Mouse (Mus musculus) thymus, postnatal 36 days (tissue): ENCODE measurements around the gene Rgs8.

Experiments
- DNase-seq, 2 experiments: peaks; one replicate each; pipeline ENCODE4 v3.0.0; 2022; ENCODE audit warnings: mixed read lengths in 2 of 2

Rgs8 gene

DNA sequence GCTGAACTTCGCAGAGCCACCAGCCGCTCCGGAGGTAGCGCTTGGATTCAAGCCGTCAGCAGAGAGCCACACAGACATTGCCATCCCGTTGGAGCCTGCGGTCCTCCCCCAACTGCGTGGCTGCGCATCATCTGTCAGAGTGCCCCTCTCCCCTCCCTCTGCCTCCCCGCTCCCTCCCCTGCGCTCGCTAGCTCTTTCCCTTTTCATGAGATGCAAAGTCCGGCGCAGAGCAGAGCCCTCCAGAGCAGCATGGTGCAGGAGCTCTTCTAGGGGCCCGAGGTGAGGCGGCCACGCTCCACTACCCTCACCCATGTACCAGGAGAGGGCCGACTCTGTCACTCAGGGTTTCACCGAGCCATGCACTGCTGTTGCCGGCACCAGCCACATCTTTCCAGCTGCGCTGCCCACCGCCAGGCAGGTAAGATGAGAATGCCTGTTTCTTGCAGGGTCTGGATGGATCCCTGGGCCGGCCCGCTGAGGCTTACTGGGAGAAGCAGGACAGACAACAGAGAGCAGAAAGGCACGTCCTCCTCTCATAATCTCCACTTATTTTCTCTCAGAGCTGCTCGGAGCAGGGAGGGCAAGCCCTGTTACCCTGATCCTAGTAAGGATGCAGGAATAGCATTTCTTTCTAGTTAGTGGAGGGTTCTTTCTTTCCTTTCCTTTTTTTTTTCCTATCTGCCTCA, at the start of gene Rgs8:
Gene Rgs8, plus strand, starts transcription at position 88 of the 686 bp plus-strand sequence.
- DNase-seq, result no peak

GRCm38 (mm10) chr1:153617340-153617830, 35.4 kb upstream of the Rgs8 start:
- DNase-seq, result peak; percentile 36 to 45

DNA sequence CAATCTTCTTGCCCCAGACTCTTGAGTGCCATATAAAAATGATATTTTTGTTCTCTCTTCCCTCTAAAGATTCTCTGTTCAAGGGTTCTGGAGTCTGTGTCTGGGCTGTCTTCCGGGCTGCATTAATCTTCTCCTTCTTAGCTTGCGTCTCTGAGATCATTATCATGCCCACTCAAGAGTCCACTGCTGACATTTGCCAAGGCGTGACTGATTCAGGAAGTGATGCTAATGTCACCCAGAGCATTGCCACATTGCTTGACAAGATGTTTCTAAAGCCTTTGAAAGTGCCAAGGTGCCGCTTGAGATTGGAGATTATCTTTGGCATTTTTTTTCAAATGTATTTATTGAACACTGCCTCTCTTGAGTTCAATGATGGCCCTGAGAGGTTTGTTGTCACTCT, 29.8 kb upstream of the Rgs8 start:
- no peak for DNase-seq

- no peak for DNase-seq
Measured at GRCm38 (mm10) chr1:153632686-153633085, 20.1 kb upstream of the Rgs8 start.

GRCm38 (mm10) chr1:153635056-153635455, 17.8 kb upstream of the Rgs8 start:
- no peak for DNase-seq

GRCm38 (mm10) chr1:153635521-153635920, 17.3 kb upstream of the Rgs8 start:
- DNase-seq, result no peak

DNA sequence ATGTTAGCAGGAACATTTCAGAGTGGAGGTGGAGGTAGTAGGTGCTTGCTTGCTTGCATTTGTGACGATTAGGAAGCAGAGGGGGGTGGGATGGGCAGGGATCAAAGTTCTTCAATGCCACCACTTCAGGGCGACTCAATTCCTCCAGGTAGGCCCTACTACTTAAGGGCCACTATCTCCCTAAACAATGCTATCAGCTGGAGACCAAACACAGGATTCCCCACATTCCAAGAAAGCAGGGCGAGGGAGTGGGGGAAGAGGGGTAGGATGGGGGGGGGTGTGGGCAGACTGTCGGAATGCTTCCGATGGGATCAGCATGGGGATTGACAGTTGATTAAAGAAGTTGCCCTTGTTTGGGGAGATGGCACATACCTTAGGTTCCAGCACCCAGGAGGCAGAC, 16.0 kb upstream of the Rgs8 start:
- no peak for DNase-seq

- DNase-seq, result peak in 1 of 2 experiments; percentile 26
Measured at GRCm38 (mm10) chr1:153641492-153641939, 11.3 kb upstream of the Rgs8 start.

DNA sequence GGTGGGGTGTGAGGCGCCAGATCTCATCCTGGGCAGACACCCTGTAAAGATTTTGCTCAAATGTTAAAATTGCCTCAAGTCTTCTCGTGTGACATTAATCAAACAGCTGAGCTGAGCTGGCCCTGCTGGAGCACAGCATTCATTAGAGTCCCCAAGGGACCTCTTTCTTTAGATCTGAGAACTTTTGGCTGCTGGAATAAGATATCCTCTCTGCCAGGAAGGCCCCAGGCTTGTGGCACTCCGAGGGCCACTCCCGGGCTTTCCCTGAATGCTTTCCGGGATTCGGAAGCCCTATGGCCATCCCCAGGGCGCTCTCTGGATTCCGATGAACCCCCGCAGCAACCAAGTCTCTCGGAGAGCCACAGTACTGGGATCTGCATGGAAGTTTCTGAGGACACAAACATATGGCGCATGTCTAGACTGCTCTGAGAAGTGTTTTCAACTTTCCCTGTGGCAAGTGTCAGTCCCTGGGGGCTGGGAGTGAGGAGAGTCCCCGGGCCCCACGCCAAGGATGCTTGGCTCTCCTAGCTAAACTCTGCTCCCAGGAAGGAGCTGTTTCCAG, 10.8 kb upstream of the Rgs8 start:
- DNase-seq, result no peak

DNA sequence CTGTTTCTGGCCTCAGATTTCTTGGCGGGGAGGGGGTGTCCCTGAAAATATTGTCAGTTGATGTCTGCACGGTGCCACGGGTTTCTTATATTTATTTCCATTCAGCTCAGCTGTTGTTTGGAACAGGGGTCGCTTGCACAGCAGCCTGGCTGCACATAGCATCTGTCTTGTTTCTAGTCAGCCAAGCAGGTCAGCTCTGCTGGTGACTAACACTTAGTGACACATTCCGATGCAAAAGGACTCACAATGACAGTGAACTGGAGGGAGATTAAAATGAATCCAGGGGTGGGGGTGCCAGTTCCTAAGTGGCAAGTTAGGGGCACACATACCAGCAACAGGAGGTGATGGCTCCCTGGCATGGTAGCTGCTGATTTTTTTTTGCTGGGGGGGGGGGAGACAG, 849 bp downstream of the Rgs8 start:
- DNase-seq, result no peak

DNA sequence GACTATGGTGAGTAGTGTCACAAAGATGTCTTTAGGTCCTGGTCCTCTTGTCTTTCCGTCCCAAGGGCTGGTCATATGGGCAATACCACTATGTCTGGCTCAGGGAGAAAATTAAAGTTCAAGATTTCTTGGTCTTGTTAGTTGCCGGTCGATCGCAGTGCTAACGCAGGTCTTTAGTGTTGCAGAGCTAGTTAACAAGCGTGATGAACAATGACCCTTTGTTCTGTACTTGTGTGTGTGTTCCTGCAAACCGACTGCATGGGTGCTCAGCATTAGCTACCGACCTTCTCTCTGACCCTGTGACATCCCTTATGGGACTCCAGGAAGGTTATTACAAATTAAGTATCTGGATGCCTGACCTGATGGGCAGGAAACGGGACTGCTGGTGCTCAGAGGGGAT, 6.8 kb downstream of the Rgs8 start:
- no peak for DNase-seq

GRCm38 (mm10) chr1:153660982-153661688, 8.3 kb downstream of the Rgs8 start:
- DNase-seq, result no peak

- no peak for DNase-seq
Measured at GRCm38 (mm10) chr1:153661689-153662002, 8.8 kb downstream of the Rgs8 start.

- no peak for DNase-seq
Measured at GRCm38 (mm10) chr1:153662362-153662761, 9.5 kb downstream of the Rgs8 start.

DNA sequence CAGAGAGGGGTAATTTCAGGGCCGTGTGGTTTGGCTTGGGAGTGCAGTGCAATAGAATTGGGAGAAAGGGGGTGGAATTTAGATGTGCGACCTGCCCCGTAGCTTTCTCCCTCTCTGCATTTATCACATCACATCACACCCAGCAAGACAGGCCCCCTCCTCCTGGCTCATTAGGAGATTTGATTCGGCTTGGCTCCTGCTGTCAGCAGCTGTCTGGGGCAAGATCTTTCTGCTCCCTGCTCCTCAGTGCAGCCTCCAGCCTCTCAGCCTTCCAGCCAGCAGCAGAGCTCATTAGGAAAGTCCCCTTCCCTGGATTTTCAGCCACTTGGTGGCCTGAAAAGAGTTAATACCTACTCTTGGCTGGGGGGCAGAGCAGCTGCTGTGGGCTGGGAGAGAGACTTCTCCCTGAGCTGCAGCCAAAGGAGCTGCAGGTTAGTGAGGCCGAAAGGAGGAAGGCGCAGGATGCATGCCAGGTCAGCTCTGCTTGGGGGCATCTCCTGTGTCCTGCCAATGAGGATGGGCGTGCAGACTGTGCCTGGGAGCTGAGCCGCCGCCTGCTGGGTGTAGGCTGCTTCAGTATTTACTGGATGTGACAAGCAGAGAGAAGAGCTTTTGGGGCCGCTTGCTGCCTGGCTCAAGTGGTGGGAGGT, 12.4 kb downstream of the Rgs8 start:
- no peak for DNase-seq

- no peak for DNase-seq
Measured at GRCm38 (mm10) chr1:153666236-153666635, 13.4 kb downstream of the Rgs8 start.

- DNase-seq, result no peak
Measured at GRCm38 (mm10) chr1:153667244-153667727, 14.5 kb downstream of the Rgs8 start.

- no peak for DNase-seq
Measured at GRCm38 (mm10) chr1:153667781-153668180, 15.0 kb downstream of the Rgs8 start.

DNA sequence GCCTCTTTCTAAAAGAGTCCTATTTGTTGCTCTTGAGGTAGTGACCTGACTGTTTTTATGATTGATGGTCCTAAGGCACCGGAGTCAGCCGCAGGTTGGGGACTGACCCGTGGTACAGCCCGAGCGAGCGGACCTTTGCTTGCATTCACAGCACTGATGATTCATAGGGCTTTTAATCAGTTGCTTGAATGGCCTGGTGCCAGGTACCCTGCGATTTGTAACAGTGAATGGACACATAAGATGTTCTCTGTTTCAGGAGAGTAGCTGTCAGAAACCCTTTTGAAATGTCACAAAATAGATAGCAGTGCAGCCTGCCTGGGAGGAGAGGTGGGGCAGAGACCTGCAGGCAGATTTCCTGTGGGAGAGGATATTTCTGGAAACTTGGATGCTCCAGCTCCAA, 16.3 kb downstream of the Rgs8 start:
- DNase-seq, result no peak

DNA sequence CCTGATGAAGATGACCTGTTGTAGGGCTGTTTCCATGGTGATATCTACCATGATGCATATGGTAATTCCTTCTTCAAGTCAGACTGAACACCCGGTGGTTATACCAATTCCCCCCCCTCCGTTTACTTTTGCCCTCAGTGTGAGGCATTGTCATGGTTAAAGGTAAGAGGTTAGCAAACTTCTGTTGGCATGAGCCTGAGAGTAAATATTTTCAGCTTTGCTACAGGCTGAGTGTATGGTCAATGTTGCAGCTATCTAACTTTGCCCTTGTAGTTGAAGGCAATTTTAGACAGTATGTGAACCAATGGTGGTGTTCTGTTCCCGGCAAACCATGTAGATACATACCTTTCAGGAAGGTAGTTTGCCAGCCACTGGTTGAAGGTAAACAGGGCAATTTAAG, 16.9 kb downstream of the Rgs8 start:
- DNase-seq, result no peak

- no peak for DNase-seq
Measured at GRCm38 (mm10) chr1:153671352-153671751, 18.5 kb downstream of the Rgs8 start.

DNA sequence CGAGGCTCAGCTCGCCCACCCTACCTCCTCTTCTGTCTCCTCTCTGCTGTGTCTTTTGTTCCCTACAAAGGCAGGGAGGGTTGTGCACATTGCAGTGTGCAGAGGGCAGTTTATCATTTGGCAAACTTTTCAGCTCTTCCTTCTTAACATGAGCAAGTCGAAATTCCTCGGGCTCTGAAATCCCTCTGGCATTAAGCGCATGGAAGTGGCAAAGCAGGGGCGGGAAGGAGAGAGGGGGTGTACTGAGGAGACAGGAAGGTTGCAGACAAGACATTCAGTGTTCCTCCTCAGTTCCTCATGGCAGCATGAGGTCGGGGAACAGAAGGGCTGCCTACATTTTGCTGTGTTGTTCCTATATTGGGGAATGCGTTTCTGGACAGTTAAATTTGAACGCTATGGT, 19.9 kb downstream of the Rgs8 start:
- DNase-seq, result no peak

GRCm38 (mm10) chr1:153673900-153674299, 21.1 kb downstream of the Rgs8 start:
- no peak for DNase-seq
